Mouse (Mus musculus): ENCODE measurements at regions not wholly inside any gene's neighbourhood (a gene's known extent, or its start where the extent isn't known, plus 50 kb on each side); places are given as distances from the start of the nearest gene placed in this dataset.
"Not testable (repeated sequence)": the region's sequence is repeated elsewhere in the genome, so short reads cannot be mapped to it uniquely, and the experiment has no call there.

- DNase-seq (ENCODE audit: low spot score): no peak
Observed at GRCm38 (mm10) chr16:86897967-86898710, 455.8 kb upstream of the N6amt1 start.

DNA sequence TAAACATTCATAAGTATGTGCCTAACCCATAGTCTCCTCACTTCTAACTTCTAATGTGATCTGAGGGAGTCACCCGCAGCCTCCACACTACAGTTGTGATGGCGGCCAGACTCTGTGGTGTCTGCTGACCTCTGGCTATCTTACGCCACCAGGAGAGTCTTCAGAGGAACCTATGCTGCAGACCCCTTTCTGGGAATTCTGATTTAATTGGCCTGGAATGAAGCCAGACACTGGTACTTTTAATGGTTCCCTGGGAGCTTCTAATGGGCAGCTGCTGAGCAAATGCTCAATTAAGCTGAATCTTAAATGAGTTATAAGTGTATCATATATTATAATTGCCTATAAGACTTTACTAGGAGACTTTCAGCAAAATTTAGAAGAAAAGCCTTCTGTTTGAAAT is 459.0 kb upstream of the N6amt1 start:
- DNase-seq (ENCODE audit: low spot score): no peak

DNA sequence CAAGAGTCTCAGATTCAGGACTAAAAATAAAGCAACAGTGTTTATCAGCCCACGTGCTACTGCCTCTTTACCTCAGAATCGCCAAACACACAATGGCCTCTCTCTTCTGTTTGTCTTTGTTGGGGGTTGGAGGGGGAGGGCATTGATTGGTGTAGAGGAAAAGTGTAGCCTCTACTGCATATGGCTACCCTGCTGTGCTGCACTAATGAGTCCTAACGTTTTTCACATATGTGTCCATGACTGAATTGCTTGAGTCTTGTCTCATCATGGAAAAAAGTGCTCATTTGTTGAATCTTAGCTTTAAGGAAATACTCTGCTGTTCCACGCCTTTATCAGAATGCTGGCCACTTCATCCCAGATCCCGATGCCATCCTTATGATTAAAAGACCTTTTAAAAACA is 459.7 kb upstream of the N6amt1 start:
- DNase-seq (ENCODE audit: low spot score): no peak

GRCm38 (mm10) chr16:86888421-86888820 is 465.6 kb upstream of the N6amt1 start:
- DNase-seq (ENCODE audit: low spot score): no peak

DNA sequence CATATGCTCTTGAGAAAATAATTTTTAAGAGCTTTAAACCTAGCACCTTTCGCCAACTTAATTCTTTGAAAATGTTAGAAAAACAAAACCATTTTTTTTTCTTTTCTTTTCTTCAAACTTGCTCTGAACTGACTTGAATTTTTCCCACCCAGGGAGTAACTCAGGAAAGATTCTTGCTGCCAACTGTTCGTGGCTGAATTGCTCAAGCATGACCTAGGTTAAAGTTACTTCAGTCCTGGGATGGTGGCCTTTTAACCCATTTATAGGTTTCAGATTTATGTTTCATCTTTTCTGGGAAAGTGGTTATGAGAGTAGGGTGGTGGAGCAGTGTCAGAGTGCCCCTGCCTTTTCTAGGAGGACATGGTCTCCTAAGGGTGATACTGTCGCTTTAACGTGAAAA is 466.4 kb upstream of the N6amt1 start:
- no peak for DNase-seq (ENCODE audit: low spot score)

- no peak for DNase-seq (ENCODE audit: low spot score)
Observed at GRCm38 (mm10) chr16:86883862-86884261, 470.1 kb upstream of the N6amt1 start.

GRCm38 (mm10) chr16:86882529-86882928 is 471.5 kb upstream of the N6amt1 start:
- peak; percentile 33 for DNase-seq (ENCODE audit: low spot score)

GRCm38 (mm10) chr16:86881583-86881982 is 472.4 kb upstream of the N6amt1 start:
- no peak for DNase-seq (ENCODE audit: low spot score)

DNA sequence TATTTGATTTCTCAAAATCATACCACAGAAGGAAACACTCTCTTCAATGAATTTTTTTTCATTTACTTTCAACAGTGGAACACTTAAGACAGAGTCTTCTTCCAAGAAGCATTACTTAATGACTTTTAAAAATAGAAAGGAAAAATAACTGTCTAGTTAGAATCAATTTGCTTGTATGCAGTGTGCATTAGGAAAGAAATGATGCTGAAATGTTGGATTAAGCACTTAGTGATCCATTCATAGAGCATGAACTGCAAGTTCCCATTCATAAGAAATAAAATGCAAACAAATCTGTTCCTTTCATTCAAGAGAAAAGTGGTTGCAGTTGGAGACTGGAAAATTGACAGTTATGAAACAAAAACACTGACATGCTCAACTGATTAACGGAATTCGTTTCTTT is 493.2 kb upstream of the N6amt1 start:
- DNase-seq (ENCODE audit: low spot score): no peak

DNA sequence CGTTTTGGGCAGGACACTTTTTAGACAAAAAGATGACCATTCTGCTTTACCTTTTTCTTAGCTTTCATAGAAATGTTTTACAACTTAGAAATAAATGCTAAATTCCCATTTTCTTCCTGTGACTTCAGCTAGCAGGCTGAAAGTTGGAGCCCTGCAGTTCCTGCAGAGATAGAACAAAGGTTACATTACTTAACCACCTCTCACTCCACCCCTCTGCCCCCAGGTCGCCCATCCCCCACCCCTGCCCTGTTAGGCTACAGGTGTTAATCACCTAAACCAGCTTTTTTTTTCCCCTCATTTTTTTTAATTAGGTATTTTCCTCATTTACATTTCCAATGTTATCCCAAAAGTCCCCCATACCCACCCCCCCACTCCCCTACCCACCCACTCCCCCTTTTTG is 498.1 kb upstream of the N6amt1 start:
- DNase-seq (ENCODE audit: low spot score): no peak

DNA sequence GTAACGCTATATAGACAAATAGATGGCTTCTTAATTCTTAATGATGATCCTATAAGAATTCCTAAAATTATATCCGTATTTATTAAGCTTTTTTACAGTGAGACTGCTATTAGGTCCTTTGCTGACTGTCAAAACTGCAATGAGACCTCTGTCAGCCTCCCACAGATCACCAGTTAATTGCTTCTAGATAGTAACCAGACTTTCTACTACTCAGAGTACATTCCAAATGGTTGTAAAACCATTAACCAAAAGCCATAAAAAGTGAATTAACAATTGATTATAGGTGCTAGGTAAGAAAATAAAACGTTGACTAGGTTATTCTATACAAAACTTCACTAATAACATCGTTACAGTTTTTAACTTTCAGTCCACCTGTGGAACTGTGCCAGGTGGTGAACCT is 498.7 kb upstream of the N6amt1 start:
- no peak for DNase-seq (ENCODE audit: low spot score)

GRCm38 (mm10) chr16:86853398-86853797 is 500.6 kb upstream of the N6amt1 start:
- no peak for DNase-seq (ENCODE audit: low spot score)

GRCm38 (mm10) chr16:86838457-86839337 is 515.3 kb upstream of the N6amt1 start:
- DNase-seq (ENCODE audit: low spot score): no peak

- no peak for DNase-seq (ENCODE audit: low spot score)
Observed at GRCm38 (mm10) chr16:86827645-86828044, 526.3 kb upstream of the N6amt1 start.

DNA sequence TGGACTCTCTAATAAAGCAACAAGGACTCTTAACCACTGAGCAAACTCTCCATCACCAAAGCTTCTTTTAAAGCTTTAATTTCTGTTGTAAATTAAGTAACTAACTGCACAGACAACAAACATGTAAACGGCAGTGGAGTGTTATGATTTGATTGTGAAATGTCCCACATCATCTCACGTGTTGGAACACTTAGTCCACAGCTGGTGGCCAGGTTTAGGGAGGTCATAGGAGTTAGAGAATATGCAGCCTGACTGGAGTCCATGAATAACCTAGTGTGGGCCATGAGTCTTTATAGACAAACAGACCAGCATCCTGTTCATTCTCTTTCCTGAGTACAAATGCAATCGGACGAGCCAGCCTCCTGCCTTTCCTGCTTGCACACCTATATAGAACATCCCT is 527.3 kb upstream of the N6amt1 start:
- no peak for DNase-seq (ENCODE audit: low spot score)

GRCm38 (mm10) chr16:86823496-86823895 is 530.5 kb upstream of the N6amt1 start:
- DNase-seq (ENCODE audit: low spot score): no peak

DNA sequence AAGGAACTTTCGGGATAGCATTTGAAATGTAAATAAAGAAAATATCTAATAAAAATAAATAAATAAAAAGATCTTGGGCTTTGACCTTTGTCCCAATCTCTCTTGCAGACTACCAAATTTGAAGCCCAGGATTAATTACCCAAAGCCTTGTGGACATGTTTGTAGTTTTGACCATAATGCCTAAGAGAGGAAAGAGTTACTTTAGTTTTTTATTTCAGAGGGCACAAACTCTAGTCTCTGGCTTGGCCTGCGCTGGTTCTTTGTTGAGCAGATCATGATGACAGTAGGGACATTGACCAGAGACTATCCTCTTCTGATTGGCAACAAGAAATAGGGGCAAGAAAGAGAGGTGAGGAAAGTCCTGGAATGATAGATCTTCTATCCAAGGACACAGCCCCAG is 532.4 kb upstream of the N6amt1 start:
- no peak for DNase-seq (ENCODE audit: low spot score)

- not testable (repeated sequence) for DNase-seq (ENCODE audit: low spot score)
Observed at GRCm38 (mm10) chr16:86818639-86819038, 535.3 kb upstream of the N6amt1 start.

DNA sequence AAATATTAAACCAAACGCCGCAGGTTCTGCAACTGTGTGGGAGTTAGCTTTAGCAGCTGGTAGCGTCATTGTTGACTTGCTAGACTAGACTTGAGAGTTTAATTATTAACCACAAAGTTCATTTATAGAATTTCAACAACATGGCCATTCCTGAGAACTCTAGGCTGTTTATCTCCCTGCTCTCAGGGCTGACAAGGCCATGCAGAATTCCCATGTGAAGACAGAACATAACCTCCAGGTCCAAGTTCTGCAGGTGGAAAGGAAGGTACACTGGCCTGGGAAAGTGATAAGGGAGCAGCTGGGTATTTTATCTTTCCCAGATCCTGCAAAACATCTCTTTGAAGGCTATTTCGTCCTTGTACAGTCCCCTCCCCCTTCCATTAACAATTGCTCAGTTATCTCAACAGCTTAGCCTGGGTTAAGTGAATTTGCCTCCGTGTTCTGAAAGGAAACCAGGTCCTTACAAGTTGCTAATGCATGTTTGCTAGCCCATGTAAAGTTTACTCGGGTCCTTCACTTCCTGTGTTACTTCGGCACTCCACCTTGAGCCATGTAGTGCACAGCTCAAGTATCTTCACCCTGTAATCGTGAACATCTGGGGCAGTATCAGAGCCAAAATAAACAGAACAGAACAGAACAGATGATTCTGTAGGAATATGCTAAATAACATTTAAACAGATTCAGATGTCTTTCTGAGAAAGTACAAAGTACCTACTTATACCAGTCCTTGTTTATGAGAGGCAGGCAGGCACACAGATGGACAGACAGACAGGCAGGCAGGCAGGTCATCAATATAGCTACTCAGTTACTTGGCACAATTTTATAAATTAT is 537.0 kb upstream of the N6amt1 start:
- no peak for DNase-seq (ENCODE audit: low spot score)

DNA sequence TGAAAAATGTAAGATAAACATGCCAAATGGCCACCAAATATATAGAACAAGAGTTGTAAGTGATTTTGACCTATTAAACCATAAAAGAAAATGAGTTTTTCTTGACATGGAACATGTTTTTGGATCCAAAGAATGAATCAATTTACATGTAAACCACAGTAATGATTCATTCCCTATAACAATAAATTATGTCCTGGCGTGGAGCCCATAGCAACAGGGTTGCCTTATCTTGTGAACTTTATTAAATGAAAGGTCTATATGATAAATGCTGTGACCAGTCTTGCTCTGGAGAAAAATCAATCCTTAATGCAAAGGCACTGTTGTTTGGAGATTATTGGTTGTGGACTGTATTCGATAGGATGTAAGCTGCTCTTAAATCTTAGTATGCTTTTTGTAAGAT is 538.0 kb upstream of the N6amt1 start:
- no peak for DNase-seq (ENCODE audit: low spot score)

GRCm38 (mm10) chr16:86812692-86813091 is 541.3 kb upstream of the N6amt1 start:
- DNase-seq (ENCODE audit: low spot score): no peak

GRCm38 (mm10) chr16:86808644-86809324 is 545.2 kb upstream of the N6amt1 start:
- DNase-seq (ENCODE audit: low spot score): no peak

All from urinary bladder, postnatal 25 days (tissue).